Mouse (Mus musculus): Measurements from ENCODE around the gene Olfr482. TPM values are rescaled to one million over a fixed set of nuclear protein-coding genes. Genes with fewer than 3 reads are reported as not detected.

The Olfr482 gene
- polyA plus RNA-seq (2015; fragmentation: Nextera tagmentation; extraction: Ambion mirVana), result not detected in 2 replicates

GRCm38 (mm10) chr7:108097486-108097885, at the start of gene Olfr482:
Olfr482 (minus strand) TSS chr7:108097586.
- no peak within 1 kb of the TSS for H3K4me3 ChIP-seq
- no peaks in the 10 kb centered on the region for H3K9me3 ChIP-seq
- H3K27me3 ChIP-seq, result no peaks in the 10 kb centered on the region
- H3K36me3 ChIP-seq, result no peaks in the 10 kb centered on the region
- H3K4me1 ChIP-seq, result no peaks in the 10 kb centered on the region
- no peak within 1 kb of the TSS for H3K9ac ChIP-seq
- WGBS, result 75% methylated on average over 1 of the region's 1 CpGs
- ATAC-seq (ENCODE audit: borderline replicate concordance, extremely low read depth, low FRiP score, low TSS enrichment), result no peak
- no peak within 1 kb of the TSS for H3K27ac ChIP-seq
- H3K4me2 ChIP-seq, result no peak within 1 kb of the TSS

- Histone ChIP-seq H3K4me3 (no peak within 1 kb of the TSS), H3K4me1 (no peaks in the 10 kb centered on the region), H3K27me3 (no peaks in the 10 kb centered on the region), H3K27ac (no peak within 1 kb of the TSS), H3K4me2 (no peak within 1 kb of the TSS), H3K9ac (no peak within 1 kb of the TSS), H3K36me3 (no peaks in the 10 kb centered on the region), H3K9me3 (no peaks in the 10 kb centered on the region)
- ATAC-seq (ENCODE audit: borderline replicate concordance, extremely low read depth, low FRiP score, low TSS enrichment), result no peak
Observed at GRCm38 (mm10) chr7:108127349-108127748, 30.0 kb upstream of the Olfr482 start, which contains the start of gene Olfr484. Olfr484 (minus strand) TSS chr7:108127449.

- Histone ChIP-seq H3K36me3 (no peaks in the 10 kb centered on the region), H3K9me3 (no peaks in the 10 kb centered on the region), H3K27ac (no peak overlapping the region), H3K27me3 (no peaks in the 10 kb centered on the region), H3K9ac (no peak overlapping the region), H3K4me3 (no peak overlapping the region), H3K4me1 (no peaks in the 10 kb centered on the region), H3K4me2 (no peak overlapping the region)
- 39% methylated on average over 1 of the region's 1 CpGs for WGBS
- ATAC-seq (ENCODE audit: borderline replicate concordance, extremely low read depth, low FRiP score, low TSS enrichment), result no peak
Observed at GRCm38 (mm10) chr7:108121416-108121815, 24.0 kb upstream of the Olfr482 start.

- no peak for ATAC-seq (ENCODE audit: borderline replicate concordance, extremely low read depth, low FRiP score, low TSS enrichment)
- no peaks in the 10 kb centered on the region for H3K36me3 ChIP-seq
- no peak overlapping the region for H3K4me3 ChIP-seq
- H3K27ac ChIP-seq, result no peak overlapping the region
- WGBS, result 12% methylated on average over 1 of the region's 1 CpGs
- no peak overlapping the region for H3K4me2 ChIP-seq
- no peaks in the 10 kb centered on the region for H3K27me3 ChIP-seq
- H3K9me3 ChIP-seq, result no peaks in the 10 kb centered on the region
- H3K9ac ChIP-seq, result no peak overlapping the region
- H3K4me1 ChIP-seq, result no peaks in the 10 kb centered on the region
Observed at GRCm38 (mm10) chr7:108120681-108121080, 23.3 kb upstream of the Olfr482 start.

GRCm38 (mm10) chr7:108100549-108100948, 3.2 kb upstream of the Olfr482 start, which contains the start of gene Olfr483:
Olfr483 (plus strand) TSS chr7:108100849.
- H3K36me3 ChIP-seq, result no peaks in the 10 kb centered on the region
- ATAC-seq (ENCODE audit: borderline replicate concordance, extremely low read depth, low FRiP score, low TSS enrichment), result no peak
- no peak within 1 kb of the TSS for H3K27ac ChIP-seq
- H3K9me3 ChIP-seq, result no peaks in the 10 kb centered on the region
- H3K4me2 ChIP-seq, result no peak within 1 kb of the TSS
- H3K4me1 ChIP-seq, result no peaks in the 10 kb centered on the region
- H3K4me3 ChIP-seq, result no peak within 1 kb of the TSS
- H3K9ac ChIP-seq, result no peak within 1 kb of the TSS
- 80% methylated on average over 1 of the region's 1 CpGs for WGBS
- H3K27me3 ChIP-seq, result no peaks in the 10 kb centered on the region

GRCm38 (mm10) chr7:108079555-108079954, 17.8 kb downstream of the Olfr482 start, which contains the start of gene Olfr481:
Olfr481 (plus strand) TSS chr7:108079855.
- no peak for ATAC-seq (ENCODE audit: borderline replicate concordance, extremely low read depth, low FRiP score, low TSS enrichment)
- Histone ChIP-seq H3K27ac (no peak within 1 kb of the TSS), H3K9ac (no peak within 1 kb of the TSS)

GRCm38 (mm10) chr7:108067246-108067645, 30.1 kb downstream of the Olfr482 start, which contains the start of gene Olfr480:
Olfr480 (minus strand) TSS chr7:108067346.
- H3K27me3 ChIP-seq, result no peaks in the 10 kb centered on the region
- H3K27ac ChIP-seq, result no peak within 1 kb of the TSS
- no peak within 1 kb of the TSS for H3K9ac ChIP-seq
- no peak within 1 kb of the TSS for H3K4me2 ChIP-seq
- no peak for ATAC-seq (ENCODE audit: borderline replicate concordance, extremely low read depth, low FRiP score, low TSS enrichment)
- no peaks in the 10 kb centered on the region for H3K36me3 ChIP-seq
- no peak within 1 kb of the TSS for H3K4me3 ChIP-seq
- H3K9me3 ChIP-seq, result no peaks in the 10 kb centered on the region
- 70% methylated on average over 1 of the region's 1 CpGs for WGBS
- H3K4me1 ChIP-seq, result no peaks in the 10 kb centered on the region

More at GRCm38 (mm10) chr7:108079555-108079954, 17.8 kb downstream of the Olfr482 start, which contains the start of gene Olfr481:
- Histone ChIP-seq H3K27me3 (no peaks in the 10 kb centered on the region), H3K9me3 (no peaks in the 10 kb centered on the region), H3K4me1 (no peaks in the 10 kb centered on the region), H3K4me3 (no peak within 1 kb of the TSS), H3K4me2 (no peak within 1 kb of the TSS), H3K36me3 (no peaks in the 10 kb centered on the region)

GRCm38 (mm10) chr7:108050393-108050792, 47.0 kb downstream of the Olfr482 start, which contains the start of gene Olfr479:
Olfr479 (plus strand) TSS chr7:108050693.
- 78% methylated on average over 2 of the region's 2 CpGs for WGBS
- Histone ChIP-seq H3K4me1 (no peaks in the 10 kb centered on the region), H3K36me3 (no peaks in the 10 kb centered on the region), H3K9ac (no peak within 1 kb of the TSS), H3K27ac (no peak within 1 kb of the TSS), H3K4me2 (no peak within 1 kb of the TSS), H3K9me3 (no peaks in the 10 kb centered on the region), H3K4me3 (no peak within 1 kb of the TSS), H3K27me3 (no peaks in the 10 kb centered on the region)
- no peak for ATAC-seq (ENCODE audit: borderline replicate concordance, extremely low read depth, low FRiP score, low TSS enrichment)

Other genes starting within 250 kb of the Olfr482 start
- gene Olfr472, start 199.7 kb downstream of the Olfr482 start, polyA plus RNA-seq (2015; fragmentation: Nextera tagmentation; extraction: Ambion mirVana), result not detected in 2 replicates
- gene Olfr473, start 167.1 kb downstream of the Olfr482 start, polyA plus RNA-seq (2015; fragmentation: Nextera tagmentation; extraction: Ambion mirVana), result not detected in 2 replicates
- not detected in 2 replicates for gene Olfr474, start 142.9 kb downstream of the Olfr482 start, polyA plus RNA-seq (2015; fragmentation: Nextera tagmentation; extraction: Ambion mirVana)
- gene Olfr476, start 132.8 kb downstream of the Olfr482 start, polyA plus RNA-seq (2015; fragmentation: Nextera tagmentation; extraction: Ambion mirVana), result not detected in 2 replicates
- gene Olfr477, start 110.9 kb downstream of the Olfr482 start, polyA plus RNA-seq (2015; fragmentation: Nextera tagmentation; extraction: Ambion mirVana), result not detected in 2 replicates
- gene Olfr478, start 63.6 kb downstream of the Olfr482 start, polyA plus RNA-seq (2015; fragmentation: Nextera tagmentation; extraction: Ambion mirVana), result not detected in 2 replicates
- gene Olfr479, start 46.9 kb downstream of the Olfr482 start, polyA plus RNA-seq (2015; fragmentation: Nextera tagmentation; extraction: Ambion mirVana), result not detected in 2 replicates
- not detected in 2 replicates for gene Olfr480, start 30.2 kb downstream of the Olfr482 start, polyA plus RNA-seq (2015; fragmentation: Nextera tagmentation; extraction: Ambion mirVana)
- gene Olfr481, start 17.7 kb downstream of the Olfr482 start, polyA plus RNA-seq (2015; fragmentation: Nextera tagmentation; extraction: Ambion mirVana), result not detected in 2 replicates
- not detected in 2 replicates for gene Olfr483, start 3.3 kb upstream of the Olfr482 start, polyA plus RNA-seq (2015; fragmentation: Nextera tagmentation; extraction: Ambion mirVana)
- gene Olfr484, start 29.9 kb upstream of the Olfr482 start, polyA plus RNA-seq (2015; fragmentation: Nextera tagmentation; extraction: Ambion mirVana), result not detected in 2 replicates
- not detected in 2 replicates for gene Olfr485, start 62.3 kb upstream of the Olfr482 start, polyA plus RNA-seq (2015; fragmentation: Nextera tagmentation; extraction: Ambion mirVana)
- gene Olfr486, start 75.2 kb upstream of the Olfr482 start, polyA plus RNA-seq (2015; fragmentation: Nextera tagmentation; extraction: Ambion mirVana), result not detected in 2 replicates
- not detected in 2 replicates for gene Olfr487, start 117.0 kb upstream of the Olfr482 start, polyA plus RNA-seq (2015; fragmentation: Nextera tagmentation; extraction: Ambion mirVana)
- gene Olfr488, start 160.8 kb upstream of the Olfr482 start, polyA plus RNA-seq (2015; fragmentation: Nextera tagmentation; extraction: Ambion mirVana), result not detected in 2 replicates
- gene Olfr490, start 191.3 kb upstream of the Olfr482 start, polyA plus RNA-seq (2015; fragmentation: Nextera tagmentation; extraction: Ambion mirVana), result not detected in 2 replicates
- gene Olfr491, start 215.9 kb upstream of the Olfr482 start, polyA plus RNA-seq (2015; fragmentation: Nextera tagmentation; extraction: Ambion mirVana), result not detected in 2 replicates
- not detected in 2 replicates for gene Olfr492, start 226.1 kb upstream of the Olfr482 start, polyA plus RNA-seq (2015; fragmentation: Nextera tagmentation; extraction: Ambion mirVana)
- gene Olfr493, start 249.4 kb upstream of the Olfr482 start, polyA plus RNA-seq (2015; fragmentation: Nextera tagmentation; extraction: Ambion mirVana), result not detected in 2 replicates

All from lung, embryonic 15.5 days (tissue).